Mouse (Mus musculus) MEL (cell line): ENCODE measurements around the gene Olfr911-ps1. TPM values are rescaled to one million over a fixed set of nuclear protein-coding genes. Genes with fewer than 3 reads are reported as not detected.

Experiments
- polyA plus RNA-seq, 2 experiments: library from polyadenylated mRNA; stranded (reverse) in 1 of 2; unstranded in 1 of 2; fragments of >175 nt in 1 of 2; fragments of >200 nt in 1 of 2; gene quantifications; 2 replicates each; pipeline versions ENCODE4 v1.2.1 to v1.2.4; 2012; ENCODE audit warnings: low replicate concordance in 2 of 2, low read depth in 1 of 2; ENCODE audit not compliant: insufficient read length in 2 of 2, insufficient read depth in 1 of 2, missing spikeins in 1 of 2
- total RNA-seq: library from RNA; depleted of rRNA; stranded (reverse); fragments of 300-350 nt; gene quantifications from 2 replicates; pipeline ENCODE4 v1.2.3, GENCODE M21; 2012; rRNA removed

Gene Olfr911-ps1
- total and polyA plus RNA-seq, 3 experiments = not detected

Other genes with a start within 250 kb of the Olfr911-ps1 start
- gene Olfr896-ps1, start 230.5 kb upstream of the Olfr911-ps1 start, total RNA-seq = not detected in 2 replicates
- gene Olfr896-ps1, start 230.5 kb upstream of the Olfr911-ps1 start, polyA plus RNA-seq = not detected
- not detected in 2 replicates for gene Olfr25, start 192.5 kb upstream of the Olfr911-ps1 start, total RNA-seq
- not detected for gene Olfr25, start 192.5 kb upstream of the Olfr911-ps1 start, polyA plus RNA-seq
- gene Olfr898, start 173.2 kb upstream of the Olfr911-ps1 start, total RNA-seq = not detected in 2 replicates
- gene Olfr898, start 173.2 kb upstream of the Olfr911-ps1 start, polyA plus RNA-seq = not detected
- gene Olfr250, start 154.7 kb upstream of the Olfr911-ps1 start, total RNA-seq = not detected in 2 replicates
- not detected for gene Olfr250, start 154.7 kb upstream of the Olfr911-ps1 start, polyA plus RNA-seq
- not detected in 2 replicates for gene Olfr251, start 144.5 kb upstream of the Olfr911-ps1 start, total RNA-seq
- gene Olfr251, start 144.5 kb upstream of the Olfr911-ps1 start, polyA plus RNA-seq = not detected
- gene Olfr147, start 119.9 kb upstream of the Olfr911-ps1 start, total RNA-seq = not detected in 2 replicates
- not detected for gene Olfr147, start 119.9 kb upstream of the Olfr911-ps1 start, polyA plus RNA-seq
- not detected in 2 replicates for gene Olfr901, start 92.1 kb upstream of the Olfr911-ps1 start, total RNA-seq
- not detected for gene Olfr901, start 92.1 kb upstream of the Olfr911-ps1 start, polyA plus RNA-seq
- not detected in 2 replicates for gene Olfr902, start 73.9 kb upstream of the Olfr911-ps1 start, total RNA-seq
- not detected for gene Olfr902, start 73.9 kb upstream of the Olfr911-ps1 start, polyA plus RNA-seq
- gene Olfr904, start 58.4 kb upstream of the Olfr911-ps1 start, total RNA-seq = not detected in 2 replicates
- not detected for gene Olfr904, start 58.4 kb upstream of the Olfr911-ps1 start, polyA plus RNA-seq
- not detected in 2 replicates for gene Olfr905, start 50.5 kb upstream of the Olfr911-ps1 start, total RNA-seq
- gene Olfr905, start 50.5 kb upstream of the Olfr911-ps1 start, polyA plus RNA-seq = under 1 TPM in 1 of 2 experiments, not detected in 1; 0.01 TPM
- not detected in 2 replicates for gene Olfr906, start 34.5 kb upstream of the Olfr911-ps1 start, total RNA-seq
- not detected for gene Olfr906, start 34.5 kb upstream of the Olfr911-ps1 start, polyA plus RNA-seq
- gene Olfr907, start 25.8 kb upstream of the Olfr911-ps1 start, total RNA-seq = not detected in 2 replicates
- gene Olfr907, start 25.8 kb upstream of the Olfr911-ps1 start, polyA plus RNA-seq = not detected
- gene Olfr910, start 16.3 kb downstream of the Olfr911-ps1 start, total RNA-seq = not detected in 2 replicates
- gene Olfr910, start 16.3 kb downstream of the Olfr911-ps1 start, polyA plus RNA-seq = not detected
- not detected in 2 replicates for gene Olfr912, start 58.6 kb downstream of the Olfr911-ps1 start, total RNA-seq
- gene Olfr912, start 58.6 kb downstream of the Olfr911-ps1 start, polyA plus RNA-seq = not detected
- gene Olfr913, start 71.2 kb downstream of the Olfr911-ps1 start, total RNA-seq = not detected in 2 replicates
- gene Olfr913, start 71.2 kb downstream of the Olfr911-ps1 start, polyA plus RNA-seq = not detected
- gene Olfr914, start 83.5 kb downstream of the Olfr911-ps1 start, total RNA-seq = not detected in 2 replicates
- gene Olfr914, start 83.5 kb downstream of the Olfr911-ps1 start, polyA plus RNA-seq = not detected
- gene Olfr916, start 138.3 kb downstream of the Olfr911-ps1 start, total RNA-seq = not detected in 2 replicates
- gene Olfr916, start 138.3 kb downstream of the Olfr911-ps1 start, polyA plus RNA-seq = not detected
- not detected in 2 replicates for gene Olfr917, start 144.3 kb downstream of the Olfr911-ps1 start, total RNA-seq
- gene Olfr917, start 144.3 kb downstream of the Olfr911-ps1 start, polyA plus RNA-seq = not detected
- not detected in 2 replicates for gene Olfr918, start 153.0 kb downstream of the Olfr911-ps1 start, total RNA-seq
- gene Olfr918, start 153.0 kb downstream of the Olfr911-ps1 start, polyA plus RNA-seq = under 1 TPM in 1 of 2 experiments, not detected in 1; 0.03 TPM
- not detected in 2 replicates for gene Olfr919, start 182.1 kb downstream of the Olfr911-ps1 start, total RNA-seq
- gene Olfr919, start 182.1 kb downstream of the Olfr911-ps1 start, polyA plus RNA-seq = not detected
- 4.1 and 5.2 TPM in 2 replicates for gene Vwa5a, start 196.7 kb downstream of the Olfr911-ps1 start, total RNA-seq
- gene Vwa5a, start 196.7 kb downstream of the Olfr911-ps1 start, polyA plus RNA-seq = 1 to 10 TPM in 1 of 2 experiments, not detected in 1; 4.6 TPM
- gene Olfr920, start 230.7 kb downstream of the Olfr911-ps1 start, total RNA-seq = not detected in 2 replicates
- gene Olfr920, start 230.7 kb downstream of the Olfr911-ps1 start, polyA plus RNA-seq = not detected